Mouse (Mus musculus) MEL (cell line): ENCODE results near the gene Atp6v0a1.

Experiments used
- CHD2 ChIP-seq: IDR thresholded peaks from 2 replicates; pipeline ENCODE4 v1.6.1; 2011; ENCODE audit warnings: low read length, improper control_type of control experiment
- CTCF ChIP-seq, 3 experiments: IDR thresholded peaks in 2 of 3; conservative IDR thresholded peaks in 1 of 3; 2 replicates each; pipeline ENCODE4 v1.5.1; 2011 to 2012; ENCODE audit warnings: low read length in 3 of 3, low read depth in 2 of 3, mild to moderate bottlenecking in 2 of 3, improper control_type of control experiment in 1 of 3, inconsistent platforms in 1 of 3, mixed read lengths in 1 of 3, moderate library complexity in 1 of 3; ENCODE audit not compliant: control insufficient read depth in 1 of 3, insufficient read depth in 1 of 3, poor library complexity in 1 of 3, severe bottlenecking in 1 of 3
- GATA1 ChIP-seq: IDR thresholded peaks from 2 replicates; pipeline ENCODE4 v1.6.1; 2011; ENCODE audit warnings: low read depth, low read length, improper control_type of control experiment
- KAT2A ChIP-seq: conservative IDR thresholded peaks from 2 replicates; pipeline ENCODE4 v1.6.1; 2012; ENCODE audit warnings: low read depth, low read length, improper control_type of control experiment, inconsistent platforms
- MAX ChIP-seq: IDR thresholded peaks from 2 replicates; pipeline ENCODE4 v1.6.1; 2011; ENCODE audit warnings: low read length, improper control_type of control experiment
- MXI1 ChIP-seq: IDR thresholded peaks from 2 replicates; pipeline ENCODE4 v1.6.1; 2011; ENCODE audit warnings: mild to moderate bottlenecking, low read depth, low read length, improper control_type of control experiment
- NRF1 ChIP-seq: IDR thresholded peaks from 2 replicates; pipeline ENCODE4 v1.6.1; 2014; ENCODE audit warnings: low read depth, mild to moderate bottlenecking, inconsistent platforms, low read length, improper control_type of control experiment, moderate library complexity; ENCODE audit not compliant: poor library complexity, insufficient read depth, severe bottlenecking
- POLR2A ChIP-seq, 2 experiments: IDR thresholded peaks; 2 replicates each; pipeline ENCODE4 v1.6.1; 2011 to 2012; ENCODE audit warnings: low read length in 2 of 2, mild to moderate bottlenecking in 2 of 2, control low read depth in 1 of 2, improper control_type of control experiment in 1 of 2, low read depth in 1 of 2, moderate library complexity in 1 of 2; ENCODE audit not compliant: control insufficient read depth in 1 of 2, insufficient read depth in 1 of 2, poor library complexity in 1 of 2
- POLR2AphosphoS2 ChIP-seq: IDR thresholded peaks from 2 replicates; pipeline ENCODE4 v1.6.1; 2011; ENCODE audit warnings: low read length, improper control_type of control experiment
- RAD21 ChIP-seq: IDR thresholded peaks from 2 replicates; pipeline ENCODE4 v1.6.1; 2011; ENCODE audit warnings: mild to moderate bottlenecking, low read depth, low read length, improper control_type of control experiment
- ZNF384 ChIP-seq: IDR thresholded peaks from 2 replicates; pipeline ENCODE4 v1.6.1; 2012; ENCODE audit warnings: low read depth, mild to moderate bottlenecking, inconsistent platforms, low read length, improper control_type of control experiment

DNA sequence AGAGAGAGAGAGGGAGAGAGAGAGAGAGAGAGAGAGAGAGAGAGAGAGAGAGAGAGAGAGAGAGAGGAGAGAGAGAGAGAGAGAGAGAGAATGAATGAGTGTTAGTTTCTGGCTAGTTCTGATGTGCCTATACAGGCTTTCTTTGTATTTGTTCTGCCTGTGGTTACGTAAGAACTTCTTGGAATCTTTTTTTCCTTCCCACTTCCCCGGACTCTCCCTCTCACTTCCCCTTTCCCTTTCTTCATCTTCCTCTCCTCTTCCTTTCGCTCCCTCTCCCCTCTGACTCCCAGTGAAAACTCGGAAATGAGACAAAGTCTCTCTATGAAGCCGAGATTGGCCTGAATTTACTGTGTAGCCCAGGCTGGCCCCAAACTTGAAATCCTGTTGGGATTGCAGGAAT lies 14.6 kb upstream of the Atp6v0a1 start:
- TF ChIP-seq CHD2 (no peak), POLR2AphosphoS2 (no peak), CTCF (IDR thresholded peaks at IDR 0.05 in 2 of 3, conservative IDR thresholded peaks at IDR 0.05 in 1 of 3; ENCODE audit: control insufficient read depth in 1 of 3, insufficient read depth in 1 of 3, low read depth in 2 of 3, low read length in 3 of 3, poor library complexity in 1 of 3, severe bottlenecking in 1 of 3) (no peak), MAX (no peak), POLR2A (IDR thresholded peaks at IDR 0.05; ENCODE audit: control insufficient read depth in 1 of 2, insufficient read depth in 1 of 2, low read depth in 1 of 2, low read length in 2 of 2, poor library complexity in 1 of 2) (no peak), KAT2A (no peak), ZNF384 (no peak), MXI1 (no peak), NRF1 (no peak), GATA1 (no peak), RAD21 (no peak)
